Mouse (Mus musculus) B cell, adult 2 months (primary cell): Measurements from ENCODE around the gene Npy5r.

Experiments
- DNase-seq, 2 experiments: peaks; one replicate each; pipeline ENCODE4 v3.0.0; 2022

Gene Npy5r

DNA sequence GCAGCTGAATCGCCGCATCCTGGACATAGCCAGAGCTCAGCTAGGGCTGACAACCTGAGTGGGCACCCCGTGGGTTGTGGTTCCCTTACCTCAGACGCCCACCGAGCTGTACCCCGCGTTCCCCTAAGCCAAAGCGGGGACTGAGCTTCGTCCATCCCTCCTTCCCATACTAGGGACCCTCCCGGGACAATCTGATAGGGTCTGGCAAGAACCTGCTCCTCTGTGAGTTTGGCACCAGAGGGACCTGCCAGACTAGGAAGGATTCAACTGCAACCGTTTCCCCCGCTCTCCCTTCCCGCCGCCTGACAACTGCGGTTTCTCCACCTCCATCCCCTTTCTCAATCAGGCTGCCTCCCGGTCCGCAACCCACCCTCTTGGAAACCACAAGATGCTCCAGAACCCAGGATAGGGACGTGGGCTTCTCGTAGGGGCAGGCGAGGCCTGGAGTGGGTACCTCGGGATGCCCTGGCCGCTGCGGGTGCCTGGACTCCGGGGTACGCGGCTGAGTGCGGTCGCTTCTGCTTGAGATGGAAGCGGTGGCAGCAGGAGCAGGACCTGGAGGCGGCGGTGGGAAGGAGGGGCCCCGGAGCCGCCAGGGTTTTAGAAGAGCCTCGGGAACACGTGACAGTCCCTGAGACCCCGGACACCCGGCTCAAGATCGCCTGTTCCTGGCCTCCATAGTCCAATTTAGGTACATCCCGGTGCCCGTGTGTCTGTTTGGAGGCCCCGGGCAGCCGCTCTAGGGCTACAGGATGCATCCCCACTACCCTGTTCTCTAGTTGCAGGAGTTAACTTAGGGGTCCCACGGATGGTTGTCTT is at the start of gene Npy5r:
TSS of gene Npy5r (minus strand) at position 618 of the 819 bp plus-strand sequence.
- no peak for DNase-seq

DNA sequence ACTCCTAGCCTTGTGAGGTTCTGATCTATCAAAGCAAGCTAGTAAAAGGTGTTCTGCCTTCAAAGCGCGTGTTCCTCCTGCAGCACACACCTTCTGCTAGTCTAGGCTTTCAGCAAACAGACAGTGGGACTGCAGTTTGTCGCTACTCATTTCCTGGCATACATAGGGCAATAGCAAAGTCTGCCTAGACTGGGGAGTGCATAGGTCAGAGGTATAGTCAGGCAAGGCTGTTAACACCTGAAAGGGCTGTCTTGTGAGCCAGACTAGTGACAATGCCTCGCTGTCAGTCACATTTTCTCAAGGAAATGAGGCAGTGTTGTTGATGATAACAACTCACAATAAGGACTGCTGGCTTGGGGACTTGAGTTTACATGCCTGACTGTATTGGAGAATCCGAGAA is 44.0 kb upstream of the Npy5r start:
- no peak for DNase-seq

DNA sequence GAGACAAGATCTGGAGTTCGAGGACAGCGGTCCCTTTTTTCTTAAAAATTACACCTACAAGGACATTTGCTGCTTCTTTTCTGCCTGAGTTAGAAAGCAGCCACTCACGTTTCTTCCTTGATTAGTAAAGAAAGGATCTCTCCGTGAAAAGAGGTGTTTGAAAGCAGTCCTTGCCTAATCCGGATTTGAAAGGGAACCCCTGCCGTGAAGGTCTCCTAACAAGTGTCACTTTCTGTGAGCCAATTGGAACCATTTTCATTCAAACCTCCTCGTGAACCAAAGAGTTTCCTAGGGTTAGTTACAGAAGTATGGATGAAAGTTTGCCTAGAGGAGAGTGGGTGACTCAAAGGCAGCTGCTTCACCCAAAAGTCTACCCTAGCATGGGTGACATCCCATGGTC is 41.5 kb upstream of the Npy5r start:
- DNase-seq: no peak

DNA sequence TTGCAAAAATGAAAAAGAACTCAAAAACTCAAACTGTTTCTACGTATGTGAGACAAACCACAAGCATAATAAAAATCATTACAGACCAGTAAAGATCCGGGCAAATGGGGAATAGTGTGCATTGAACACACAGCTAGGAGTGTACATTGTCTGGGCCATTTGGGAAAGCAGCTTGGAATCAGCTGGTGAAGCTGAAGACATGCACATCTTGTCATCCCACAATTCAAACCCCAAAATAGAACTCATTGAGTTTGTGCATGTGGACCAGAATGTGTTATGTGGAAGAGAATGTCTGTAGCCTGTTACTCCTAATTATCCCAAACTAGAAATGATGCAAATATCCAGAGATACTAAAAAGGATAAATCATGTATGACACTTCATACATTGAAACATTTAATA is 34.9 kb upstream of the Npy5r start:
- DNase-seq: no peak

DNA sequence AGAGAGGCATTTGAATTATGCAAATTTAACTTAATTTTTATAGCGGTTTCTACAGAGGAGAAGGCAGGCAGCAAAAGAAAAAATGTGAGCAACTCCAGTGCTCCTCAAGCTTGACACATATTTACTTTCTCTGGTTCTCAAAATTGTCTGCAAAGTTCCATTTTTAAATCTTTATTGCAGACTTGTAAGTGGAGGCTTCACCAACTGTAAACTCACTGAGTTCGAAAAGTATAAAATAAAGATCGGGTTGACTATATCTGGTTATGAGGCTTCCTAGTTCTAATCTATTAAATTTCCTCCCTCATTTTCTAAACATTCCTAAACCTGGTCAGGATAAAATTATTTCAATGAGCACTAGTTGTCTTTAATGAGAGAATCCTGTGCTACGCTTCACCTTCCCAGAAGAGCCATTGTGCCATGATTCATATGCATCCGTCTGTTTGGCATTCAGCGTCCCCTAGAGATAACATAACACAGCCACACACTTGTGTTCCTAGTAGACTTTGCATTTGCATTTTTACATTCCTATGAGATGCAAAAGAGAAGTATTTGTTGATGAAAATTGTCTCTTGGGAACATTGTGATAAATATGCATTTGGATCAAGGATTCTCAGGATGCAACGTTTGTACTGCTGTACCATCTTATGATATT is 26.5 kb upstream of the Npy5r start:
- no peak for DNase-seq

DNA sequence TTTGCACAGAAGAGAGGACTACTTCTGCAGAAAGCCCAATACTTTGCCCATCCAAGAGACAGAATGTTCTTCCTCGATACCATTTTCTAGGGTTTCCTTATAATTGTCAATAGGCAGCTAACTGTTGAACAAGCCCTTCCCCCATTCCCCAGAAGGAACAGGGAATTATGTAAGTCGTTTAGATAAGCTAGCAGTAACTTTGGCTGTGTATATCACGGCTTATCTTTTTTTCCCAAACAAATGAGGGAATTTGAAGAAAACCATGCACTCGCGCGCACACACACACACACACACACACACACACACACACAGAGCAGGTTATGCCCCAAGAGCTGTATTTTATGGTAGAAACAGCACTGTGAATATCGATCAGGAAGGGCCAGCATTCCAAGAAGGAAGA is 10.9 kb upstream of the Npy5r start:
- DNase-seq: no peak

DNA sequence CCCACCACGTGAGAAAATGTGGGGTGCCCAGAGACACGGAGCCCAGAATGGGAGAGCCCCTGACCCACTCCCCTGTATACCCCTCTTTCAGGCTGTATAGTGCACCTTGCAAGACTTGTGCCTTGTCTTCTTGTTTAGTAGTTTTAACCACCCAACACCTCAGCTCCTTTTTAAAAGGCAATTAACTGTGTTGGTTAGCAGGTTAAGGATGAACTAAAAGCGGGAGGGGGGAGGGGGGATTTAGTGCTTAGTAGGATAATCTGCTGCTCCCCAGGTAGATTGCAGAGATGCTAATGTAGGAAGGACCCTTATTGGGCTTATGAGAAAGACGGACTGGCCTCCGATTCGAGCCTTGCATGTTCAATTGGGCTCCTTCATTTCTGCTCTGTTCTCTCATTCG is 10.1 kb upstream of the Npy5r start:
- DNase-seq: no peak

- no peak for DNase-seq
These were observed 9.3 kb upstream of the Npy5r start, which contains the start of gene Npy1r for GRCm38 (mm10) chr8:66696970-66697843. TSS of gene Npy1r (plus strand) at chr8:66697192.

- DNase-seq: no peak
These were observed 2.5 kb upstream of the Npy5r start for GRCm38 (mm10) chr8:66690402-66690801.

GRCm38 (mm10) chr8:66688799-66689198 is 871 bp upstream of the Npy5r start:
- DNase-seq: no peak

DNA sequence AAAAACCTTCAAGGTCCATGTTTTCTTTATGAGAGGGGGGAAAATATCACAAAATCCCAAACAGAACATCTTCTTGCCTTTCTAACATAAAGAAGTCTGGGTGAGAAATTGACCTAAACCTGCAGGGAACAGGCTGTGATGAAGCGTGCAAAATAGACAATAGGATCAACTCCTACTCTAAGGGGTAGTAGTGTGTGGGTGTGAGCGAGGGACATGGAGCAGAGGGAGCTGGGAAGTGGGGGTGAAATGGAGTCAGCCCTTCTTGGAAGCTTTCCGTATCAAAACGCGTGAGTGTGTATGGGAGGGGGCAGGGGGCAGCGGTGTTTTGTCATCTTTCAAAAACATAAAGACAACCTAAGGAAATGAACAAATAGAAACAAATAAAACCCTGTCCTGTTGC is 467 bp upstream of the Npy5r start:
- no peak for DNase-seq

GRCm38 (mm10) chr8:66681261-66681660 is 6.7 kb downstream of the Npy5r start:
- no peak for DNase-seq

GRCm38 (mm10) chr8:66630721-66631120 is 57.2 kb downstream of the Npy5r start:
- no peak for DNase-seq
